Mouse (Mus musculus): ENCODE results near the gene Dph5. TPM values are rescaled to one million over a fixed set of nuclear protein-coding genes. Genes with fewer than 3 reads are reported as not detected.

Dph5 gene
- polyA plus RNA-seq, 1 experiment from 2014 or later = 21.3 TPM

GRCm38 (mm10) chr3:115936734-115937599, 49.3 kb downstream of the Dph5 start:
- Histone ChIP-seq H3K4me1 (replicated peaks; ENCODE audit: insufficient read depth, low read length) (no peaks in the 10 kb centered on the region), H3K4me3 (replicated peaks; ENCODE audit: low read depth, low read length) (no peak overlapping the region), H3K9me3 (replicated peaks; ENCODE audit: low read length) (no peaks in the 10 kb centered on the region), H3K36me3 (ENCODE audit: insufficient read depth, low read length) (peaks cover 3% of the 10 kb centered on the region; the same call in 1 of the 2 replicates), H3K27ac (no peak overlapping the region), H3K9ac (ENCODE audit: low read depth, low read length) (no peak overlapping the region), H3K4me2 (ENCODE audit: low read length) (no peak overlapping the region), H3K27me3 (ENCODE audit: insufficient read depth, low read length) (no peaks in the 10 kb centered on the region)
- peak; percentile 70 for TF ChIP-seq CTCF (IDR thresholded peaks at IDR 0.05; ENCODE audit: low read depth)
- ATAC-seq (replicated peaks; ENCODE audit: low FRiP score, low read depth) (no peak), DNase-seq (ENCODE audit: low spot score) (peak; percentile 19)
- WGBS = 61% methylated on average over 4 of the region's 4 CpGs

GRCm38 (mm10) chr3:115937807-115938206, 50.2 kb downstream of the Dph5 start:
- Histone ChIP-seq H3K9ac (ENCODE audit: low read depth, low read length) (no peak overlapping the region), H3K27me3 (ENCODE audit: insufficient read depth, low read length) (no peaks in the 10 kb centered on the region), H3K4me2 (ENCODE audit: low read length) (no peak overlapping the region), H3K4me1 (replicated peaks; ENCODE audit: insufficient read depth, low read length) (no peaks in the 10 kb centered on the region), H3K36me3 (ENCODE audit: insufficient read depth, low read length) (peaks cover 10% of the 10 kb centered on the region; the same call in 1 of the 2 replicates), H3K27ac (no peak overlapping the region), H3K9me3 (replicated peaks; ENCODE audit: low read length) (no peaks in the 10 kb centered on the region), H3K4me3 (replicated peaks; ENCODE audit: low read depth, low read length) (no peak overlapping the region)
- ATAC-seq (replicated peaks; ENCODE audit: low FRiP score, low read depth) (no peak), DNase-seq (ENCODE audit: low spot score) (no peak)
- 72% methylated on average over 10 of the region's 10 CpGs for WGBS
- TF ChIP-seq CTCF (IDR thresholded peaks at IDR 0.05; ENCODE audit: low read depth) = no peak

GRCm38 (mm10) chr3:115940510-115940909, 52.9 kb downstream of the Dph5 start:
- Histone ChIP-seq H3K27ac (no peak overlapping the region), H3K9me3 (replicated peaks; ENCODE audit: low read length) (no peaks in the 10 kb centered on the region), H3K36me3 (ENCODE audit: insufficient read depth, low read length) (peaks cover 17% of the 10 kb centered on the region; the same call in 1 of the 2 replicates), H3K4me1 (replicated peaks; ENCODE audit: insufficient read depth, low read length) (no peaks in the 10 kb centered on the region), H3K4me2 (ENCODE audit: low read length) (no peak overlapping the region), H3K4me3 (replicated peaks; ENCODE audit: low read depth, low read length) (no peak overlapping the region), H3K27me3 (ENCODE audit: insufficient read depth, low read length) (no peaks in the 10 kb centered on the region), H3K9ac (ENCODE audit: low read depth, low read length) (no peak overlapping the region)
- TF ChIP-seq CTCF (IDR thresholded peaks at IDR 0.05; ENCODE audit: low read depth) = no peak
- no peak for DNase-seq (ENCODE audit: low spot score)
- ATAC-seq (replicated peaks; ENCODE audit: low FRiP score, low read depth) = no peak
- WGBS = 93% methylated on average over 4 of the region's 4 CpGs

- ATAC-seq (replicated peaks; ENCODE audit: low FRiP score, low read depth) (no peak), DNase-seq (ENCODE audit: low spot score) (no peak)
- Histone ChIP-seq H3K4me2 (ENCODE audit: low read length) (no peak overlapping the region), H3K4me1 (replicated peaks; ENCODE audit: insufficient read depth, low read length) (no peaks in the 10 kb centered on the region), H3K9me3 (replicated peaks; ENCODE audit: low read length) (no peaks in the 10 kb centered on the region), H3K36me3 (ENCODE audit: insufficient read depth, low read length) (peaks cover 23% of the 10 kb centered on the region), H3K9ac (ENCODE audit: low read depth, low read length) (no peak overlapping the region), H3K27me3 (ENCODE audit: insufficient read depth, low read length) (no peaks in the 10 kb centered on the region), H3K27ac (no peak overlapping the region), H3K4me3 (replicated peaks; ENCODE audit: low read depth, low read length) (no peak overlapping the region)
- TF ChIP-seq CTCF (IDR thresholded peaks at IDR 0.05; ENCODE audit: low read depth) = no peak
- 93% methylated on average over 8 of the region's 8 CpGs for WGBS
Observed at GRCm38 (mm10) chr3:115941464-115941863, 53.8 kb downstream of the Dph5 start.

GRCm38 (mm10) chr3:115944376-115944775, 56.7 kb downstream of the Dph5 start:
- Histone ChIP-seq H3K4me1 (replicated peaks; ENCODE audit: insufficient read depth, low read length) (no peaks in the 10 kb centered on the region), H3K4me2 (ENCODE audit: low read length) (no peak overlapping the region), H3K27me3 (ENCODE audit: insufficient read depth, low read length) (no peaks in the 10 kb centered on the region), H3K27ac (no peak overlapping the region), H3K9ac (ENCODE audit: low read depth, low read length) (no peak overlapping the region), H3K9me3 (replicated peaks; ENCODE audit: low read length) (no peaks in the 10 kb centered on the region), H3K4me3 (replicated peaks; ENCODE audit: low read depth, low read length) (no peak overlapping the region), H3K36me3 (ENCODE audit: insufficient read depth, low read length) (peaks cover 37% of the 10 kb centered on the region)
- no peak for DNase-seq (ENCODE audit: low spot score)
- TF ChIP-seq CTCF (IDR thresholded peaks at IDR 0.05; ENCODE audit: low read depth) = no peak
- WGBS = 82% methylated on average over 6 of the region's 6 CpGs
- no peak for ATAC-seq (replicated peaks; ENCODE audit: low FRiP score, low read depth)

- Histone ChIP-seq H3K4me3 (replicated peaks; ENCODE audit: low read depth, low read length) (no peak overlapping the region), H3K27ac (no peak overlapping the region), H3K36me3 (ENCODE audit: insufficient read depth, low read length) (peaks cover 38% of the 10 kb centered on the region), H3K27me3 (ENCODE audit: insufficient read depth, low read length) (no peaks in the 10 kb centered on the region), H3K9ac (ENCODE audit: low read depth, low read length) (no peak overlapping the region), H3K4me2 (ENCODE audit: low read length) (no peak overlapping the region), H3K4me1 (replicated peaks; ENCODE audit: insufficient read depth, low read length) (no peaks in the 10 kb centered on the region), H3K9me3 (replicated peaks; ENCODE audit: low read length) (no peaks in the 10 kb centered on the region)
- TF ChIP-seq CTCF (IDR thresholded peaks at IDR 0.05; ENCODE audit: low read depth) = no peak
- DNase-seq (ENCODE audit: low spot score) = no peak
- 94% methylated on average over 8 of the region's 8 CpGs for WGBS
- no peak for ATAC-seq (replicated peaks; ENCODE audit: low FRiP score, low read depth)
Observed at GRCm38 (mm10) chr3:115946272-115946671, 58.6 kb downstream of the Dph5 start.
